Mouse (Mus musculus): ENCODE data around the gene Creb3.

DNA sequence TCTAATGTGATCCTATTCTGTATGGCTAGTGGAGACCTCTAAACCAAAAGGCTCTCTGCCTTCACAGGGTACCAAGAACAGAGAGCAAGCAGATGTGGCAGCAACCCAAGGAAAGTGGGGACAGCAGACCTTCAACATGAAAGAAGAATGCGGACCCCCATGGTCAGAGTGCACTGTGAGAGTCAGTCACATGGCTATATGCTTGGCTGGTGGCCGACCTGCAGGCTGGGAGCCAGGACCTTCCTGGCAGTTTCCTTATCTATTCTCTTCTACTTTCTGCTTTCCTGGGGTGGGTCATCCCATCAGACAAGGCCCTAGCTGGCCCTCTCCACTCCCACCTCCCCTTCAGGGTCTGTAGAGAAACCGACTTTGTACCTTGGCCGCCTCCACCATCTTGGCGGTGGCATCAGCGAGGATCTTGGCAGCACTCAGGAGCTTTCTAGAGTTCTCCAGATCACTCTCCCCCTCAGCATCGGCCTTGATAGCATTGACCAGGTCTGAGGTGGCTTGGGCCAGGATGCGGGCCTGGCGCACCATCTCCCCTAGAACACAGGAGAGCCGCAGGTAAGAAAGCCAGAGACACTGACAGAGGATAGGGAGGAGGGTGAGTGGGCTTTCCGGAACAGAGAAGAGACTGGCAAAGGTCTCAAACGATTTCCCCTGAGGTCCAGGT lies 15.6 kb upstream of the Creb3 start:
- TF ChIP-seq CTCF (IDR thresholded peaks at IDR 0.05; ENCODE audit: insufficient read depth, low read length) (no peak), POLR2A (IDR thresholded peaks at IDR 0.05; ENCODE audit: borderline replicate concordance, extremely low read depth, low read depth, low read length) (no peak)
